Mouse (Mus musculus): ENCODE measurements around the gene Shld2. TPM values are rescaled to one million over a fixed set of nuclear protein-coding genes. Genes with fewer than 3 reads are reported as not detected.

The Shld2 gene
- polyA plus RNA-seq, 1 experiment: 9.9 TPM

DNA sequence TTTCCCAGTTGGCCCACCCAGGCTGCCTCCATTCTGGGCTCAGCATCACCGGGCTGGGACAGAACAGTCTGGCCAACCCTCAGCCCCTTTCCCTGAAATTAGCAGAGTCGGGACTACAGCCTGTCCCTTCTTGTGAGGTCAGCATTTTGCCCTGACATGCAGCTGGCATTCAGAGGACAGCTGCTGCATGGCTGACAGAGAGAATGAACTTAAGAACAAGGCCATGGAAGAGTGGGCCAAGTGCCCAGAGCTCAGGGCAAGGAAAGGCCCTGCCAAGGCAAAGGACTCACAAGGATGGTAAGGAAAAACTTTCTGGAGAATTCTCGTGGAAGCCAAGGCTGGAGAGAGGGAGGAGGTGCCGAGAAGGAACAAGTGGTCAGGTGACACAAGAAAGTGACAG, 113.6 kb downstream of the Shld2 start:
- H3K27ac ChIP-seq (replicated peaks; ENCODE audit: low read depth, low read length): no peak overlapping the region
- no peaks in the 10 kb centered on the region for H3K4me1 ChIP-seq (ENCODE audit: control insufficient read depth, insufficient read depth, insufficient read length, low read length)
- H3K4me3 ChIP-seq (ENCODE audit: insufficient read depth, low read depth, low read length): no peak overlapping the region

DNA sequence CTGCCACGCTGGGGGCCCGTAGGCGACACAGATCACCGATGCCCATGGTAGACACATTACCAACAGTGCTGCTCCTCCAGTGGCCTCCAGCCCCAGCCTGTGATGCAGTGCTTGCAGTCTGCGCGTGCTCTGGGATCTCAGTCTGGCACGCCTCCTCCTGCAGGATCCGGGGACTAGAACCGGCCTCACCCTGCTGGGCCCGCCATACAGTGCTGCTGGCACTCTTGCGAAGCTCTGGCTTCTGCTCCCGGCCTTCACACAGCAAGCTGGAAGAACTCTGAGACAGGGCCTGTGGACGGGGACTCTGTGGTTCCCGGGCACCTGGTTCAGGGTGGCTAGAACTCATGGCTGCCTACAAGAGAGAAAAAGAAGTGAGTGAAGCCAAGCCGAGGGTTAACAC, 114.8 kb downstream of the Shld2 start:
- H3K4me3 ChIP-seq (ENCODE audit: insufficient read depth, low read depth, low read length): no peak overlapping the region
- H3K27ac ChIP-seq (replicated peaks; ENCODE audit: low read depth, low read length): no peak overlapping the region
- H3K4me1 ChIP-seq (ENCODE audit: control insufficient read depth, insufficient read depth, insufficient read length, low read length): no peaks in the 10 kb centered on the region

DNA sequence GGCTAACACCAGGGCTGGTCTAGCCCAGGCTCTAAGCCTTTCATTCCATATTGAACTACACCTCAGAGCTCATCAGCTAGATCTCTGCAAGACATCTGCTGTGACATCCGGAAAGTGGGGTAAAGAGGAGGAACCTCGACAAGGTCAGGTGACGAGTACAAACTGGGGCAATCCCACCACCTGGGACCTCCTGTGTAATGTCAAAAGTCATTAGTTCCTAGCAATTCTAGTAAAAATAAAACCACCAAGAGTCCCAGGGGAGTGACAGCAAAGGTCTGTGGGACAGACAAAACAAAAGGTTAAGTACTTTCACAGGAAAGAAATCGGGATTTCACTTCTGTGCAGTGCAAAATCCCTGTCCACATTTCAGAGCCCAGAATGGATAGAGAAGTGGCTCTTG, 116.4 kb downstream of the Shld2 start:
- no peak overlapping the region for H3K27ac ChIP-seq (replicated peaks; ENCODE audit: low read depth, low read length)
- no peaks in the 10 kb centered on the region for H3K4me1 ChIP-seq (ENCODE audit: control insufficient read depth, insufficient read depth, insufficient read length, low read length)
- no peak overlapping the region for H3K4me3 ChIP-seq (ENCODE audit: insufficient read depth, low read depth, low read length)

DNA sequence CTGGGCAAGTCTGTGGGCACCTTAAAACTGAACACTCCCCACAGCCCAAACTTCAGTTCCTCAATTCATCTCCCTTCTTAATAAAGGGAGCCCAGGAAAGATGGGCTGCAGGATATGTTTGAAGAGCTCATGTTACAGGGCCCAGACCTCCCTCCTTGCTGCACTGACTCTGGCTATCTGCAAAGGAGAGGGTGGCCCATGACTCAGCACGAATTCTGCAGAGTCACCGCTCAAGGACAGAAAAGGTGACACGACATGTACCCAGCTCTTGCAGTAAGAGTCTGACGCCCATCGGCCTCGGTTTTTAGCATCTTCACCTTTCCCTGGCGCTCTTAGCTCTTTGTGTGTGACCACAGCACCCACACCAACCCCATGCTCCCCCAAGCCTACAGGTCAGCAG, 119.9 kb downstream of the Shld2 start:
- Histone ChIP-seq H3K27ac (replicated peaks; ENCODE audit: low read depth, low read length) (no peak overlapping the region), H3K4me3 (ENCODE audit: insufficient read depth, low read depth, low read length) (no peak overlapping the region), H3K4me1 (ENCODE audit: control insufficient read depth, insufficient read depth, insufficient read length, low read length) (no peaks in the 10 kb centered on the region)

DNA sequence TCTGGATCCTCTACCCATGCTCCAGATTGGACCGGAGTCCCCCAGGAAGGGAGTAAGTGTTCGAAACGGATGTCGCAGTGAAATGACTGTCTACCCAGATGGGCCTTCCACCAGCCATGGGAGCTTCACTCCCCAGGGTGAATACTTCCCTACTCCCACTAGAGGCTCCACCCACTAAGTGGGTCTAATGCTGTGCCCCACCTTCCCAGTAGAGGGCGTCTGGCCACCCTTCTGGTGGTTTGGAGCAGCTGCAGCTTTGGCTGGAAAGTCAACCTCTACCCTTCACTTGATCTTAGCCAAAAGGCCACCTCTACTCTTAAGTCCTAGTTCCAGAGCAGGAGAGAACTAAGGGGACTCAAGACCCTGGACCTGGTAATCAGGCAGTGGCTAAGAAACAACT, 121.7 kb downstream of the Shld2 start:
- no peak overlapping the region for H3K4me3 ChIP-seq (ENCODE audit: insufficient read depth, low read depth, low read length)
- H3K27ac ChIP-seq (replicated peaks; ENCODE audit: low read depth, low read length): no peak overlapping the region
- H3K4me1 ChIP-seq (ENCODE audit: control insufficient read depth, insufficient read depth, insufficient read length, low read length): no peaks in the 10 kb centered on the region

Other genes with a start within 250 kb of the Shld2 start
- gene Anxa8, start 224.5 kb downstream of the Shld2 start, polyA plus RNA-seq (2012; ENCODE audit: insufficient read depth, insufficient read length, missing spikeins): 2.2 and 4.6 TPM in 2 replicates
- not detected in 2 replicates for gene A630023A22Rik, start 207.7 kb downstream of the Shld2 start, polyA plus RNA-seq (2012; ENCODE audit: insufficient read depth, insufficient read length, missing spikeins)
- gene Npy4r, start 158.0 kb downstream of the Shld2 start, polyA plus RNA-seq (2012; ENCODE audit: insufficient read depth, insufficient read length, missing spikeins): not detected in 2 replicates
- gene Gprin2, start 108.8 kb downstream of the Shld2 start, polyA plus RNA-seq (2012; ENCODE audit: insufficient read depth, insufficient read length, missing spikeins): 0.12 and 1.2 TPM in 2 replicates
- gene Syt15, start 90.9 kb downstream of the Shld2 start, polyA plus RNA-seq (2012; ENCODE audit: insufficient read depth, insufficient read length, missing spikeins): 0.29 TPM in 1 of 2 replicates, not detected in the other
- 115 and 160 TPM in 2 replicates for gene Glud1, start 234 bp upstream of the Shld2 start, polyA plus RNA-seq (2012; ENCODE audit: insufficient read depth, insufficient read length, missing spikeins)
- 2.9 TPM in 1 of 2 replicates, not detected in the other for gene Fam25c, start 44.9 kb upstream of the Shld2 start, polyA plus RNA-seq (2012; ENCODE audit: insufficient read depth, insufficient read length, missing spikeins)
- 136 and 188 TPM in 2 replicates for gene Sncg, start 64.3 kb upstream of the Shld2 start, polyA plus RNA-seq (2012; ENCODE audit: insufficient read depth, insufficient read length, missing spikeins)
- 5.0 and 12.8 TPM in 2 replicates for gene Mmrn2, start 65.0 kb upstream of the Shld2 start, polyA plus RNA-seq (2012; ENCODE audit: insufficient read depth, insufficient read length, missing spikeins)
- gene Bmpr1a, start 192.8 kb upstream of the Shld2 start, polyA plus RNA-seq (2012; ENCODE audit: insufficient read depth, insufficient read length, missing spikeins): 20.5 and 21.8 TPM in 2 replicates
- gene 9230112D13Rik, start 212.3 kb upstream of the Shld2 start, polyA plus RNA-seq (2012; ENCODE audit: insufficient read depth, insufficient read length, missing spikeins): not detected in 2 replicates